ENCODE assay signal across 12 mouse cellular contexts in genomic region chr19:23770494-23771423, GRCm38 (mm10). TPM values are rescaled to one million over a fixed set of nuclear protein-coding genes. Genes with fewer than 3 reads are reported as not detected.
A peak's percentile ranks its signal among the peaks of the same experiment; 100 is the strongest.
DNase-seq lines count a peak whose midpoint lies in the region; ATAC-seq lines count a peak whose summit lies in the region.
"Had no signal": no experiment of that assay in that cellular context is flagged by ENCODE, and none has a peak within 500 bp of the region (broad histone marks: within the 10 kb centered on the region; RNA-seq: fewer than 3 reads in every experiment).

No protein-coding gene starts in this region.

- ATAC-seq in granulocyte monocyte progenitor cell, adult 5-6 weeks (replicated peaks; ENCODE audit: poor library complexity, severe bottlenecking) = peak; percentile 55
- peak; percentile 81 for ATAC-seq in midbrain, embryonic 13.5 days

- 0 out of 2 replicates have a peak, but pooled peaks cover 4% of the 10 kb centered on the region for H3K27me3 ChIP-seq in midbrain, embryonic 13.5 days
- H3K27me3 ChIP-seq: kidney, embryonic 15.5 days had no signal

- 26% methylated on average over 10 of the region's 10 CpGs for WGBS in midbrain, embryonic 13.5 days

- H3K9me3 ChIP-seq in midbrain, embryonic 13.5 days = no peaks in the 10 kb centered on the region
- H3K9me3 ChIP-seq: heart, embryonic 10.5 days; kidney, embryonic 15.5 days had no signal

- H3K9ac ChIP-seq in midbrain, embryonic 13.5 days (replicated peaks) = 0 out of 2 replicates have a peak overlapping the region, but pooled peaks have one; percentile 11
- H3K9ac ChIP-seq: kidney, embryonic 15.5 days had no signal

- peaks cover 28% of the 10 kb centered on the region for H3K4me1 ChIP-seq in midbrain, embryonic 13.5 days (replicated peaks)
- H3K4me1 ChIP-seq: heart, embryonic 10.5 days; kidney, embryonic 15.5 days had no signal

- peak overlapping the region; percentile 31 for H3K4me2 ChIP-seq in midbrain, embryonic 13.5 days (replicated peaks)
- H3K4me2 ChIP-seq: kidney, embryonic 15.5 days had no signal

- H3K27ac ChIP-seq in midbrain, embryonic 13.5 days = peak overlapping the region; percentile 46
- H3K27ac ChIP-seq: heart, embryonic 10.5 days; kidney, embryonic 15.5 days; left cerebral cortex, adult 2 months had no signal

- H3K36me3 ChIP-seq in midbrain, embryonic 13.5 days = 0 out of 2 replicates have a peak, but pooled peaks cover 3% of the 10 kb centered on the region
- H3K36me3 ChIP-seq: heart, embryonic 10.5 days; kidney, embryonic 15.5 days had no signal

- intact Hi-C loops in left cerebral cortex, postnatal 4 days (cut with DNase I) = no loop called here
- intact Hi-C loops in left cerebral cortex, postnatal 25 days (cut with DNase I) = no loop called here

- H3K4me3 ChIP-seq in midbrain, embryonic 13.5 days (replicated peaks) = no peak overlapping the region
- H3K4me3 ChIP-seq: heart, embryonic 10.5 days; kidney, embryonic 15.5 days; left cerebral cortex, adult 2 months had no signal

- DNase-seq in left cerebral cortex, postnatal 4 days = peak; percentile 76
- no peak for DNase-seq in left cerebral cortex, postnatal 25 days (ENCODE audit: low spot score in 2 of 2)
- peak; percentile 30 for DNase-seq in retina, postnatal 7 days (ENCODE audit: low read depth, low spot score)
- no peak for DNase-seq in heart, adult 9 months (ENCODE audit: low spot score in 2 of 2)
- DNase-seq in layer of hippocampus, postnatal 25 days (ENCODE audit: extremely low spot score in 1 of 2, low spot score in 1 of 2) = no peak
- DNase-seq: adrenal gland, adult 2 months; thymus, postnatal 36 days had no signal

RNA-seq across cellular contexts. Expression of gene Apba1, which starts 12.1 kb away (rescaled TPM):
- total RNA-seq in left cerebral cortex, postnatal 4 days (2021) = 100 to 1,000 TPM; 177 to 198 TPM
- 100 to 1,000 TPM; 116 to 124 TPM for total RNA-seq in left cerebral cortex, postnatal 25 days (2021)
- 12.0 and 12.4 TPM in 2 replicates for total RNA-seq in granulocyte monocyte progenitor cell, adult 5-6 weeks (2014; fragmentation: Nextera tagmentation)
- total RNA-seq in granulocyte monocyte progenitor cell, adult 5-6 weeks (2017) = 10.3 and 13.6 TPM in 2 replicates
- 4.9 and 6.3 TPM in 2 replicates for polyA plus RNA-seq in midbrain, embryonic 13.5 days (2015; fragmentation: Nextera tagmentation; extraction: Ambion mirVana)
- 100 to 1,000 TPM; 113 to 119 TPM for total RNA-seq in layer of hippocampus, postnatal 25 days (2021)

Comparison
In these comparisons a context has a peak if more than half of its experiments do, and no peak if none do; other contexts are left out.
1. DNase-seq: peak in left cerebral cortex, postnatal 4 days (single experiment) and retina, postnatal 7 days (single experiment); none in left cerebral cortex, postnatal 25 days (0 of 2), heart, adult 9 months (0 of 2) and layer of hippocampus, postnatal 25 days (0 of 2).
2. RNA of gene Apba1, which starts 12.1 kb away (total RNA-seq): 177 to 198 TPM in left cerebral cortex, postnatal 4 days, 116 to 124 TPM in left cerebral cortex, postnatal 25 days and 113 to 119 TPM in layer of hippocampus, postnatal 25 days; 10.3 to 13.6 TPM in granulocyte monocyte progenitor cell, adult 5-6 weeks; every median in the first group is over 4 times any median in the second.